Mouse (Mus musculus): ENCODE measurements around the gene Tbc1d2.
"Not testable (repeated sequence)": the region's sequence is repeated elsewhere in the genome, so short reads cannot be mapped to it uniquely, and the experiment has no call there.

Tbc1d2 gene

GRCm38 (mm10) chr4:46642924-46643675 is 6.9 kb downstream of the Tbc1d2 start:
- DNase-seq (ENCODE audit: low spot score) = peak; percentile 64

- DNase-seq (ENCODE audit: low spot score) = no peak
These were observed 8.7 kb downstream of the Tbc1d2 start for GRCm38 (mm10) chr4:46641283-46641682.

- DNase-seq (ENCODE audit: low spot score) = peak; percentile 56
These were observed 10.1 kb downstream of the Tbc1d2 start for GRCm38 (mm10) chr4:46639866-46640265.

- not testable (repeated sequence) for DNase-seq (ENCODE audit: low spot score)
These were observed 12.8 kb downstream of the Tbc1d2 start for GRCm38 (mm10) chr4:46637250-46637649.

GRCm38 (mm10) chr4:46635702-46636430 is 14.1 kb downstream of the Tbc1d2 start:
- no peak for DNase-seq (ENCODE audit: low spot score)

- no peak for DNase-seq (ENCODE audit: low spot score)
These were observed 15.1 kb downstream of the Tbc1d2 start for GRCm38 (mm10) chr4:46634881-46635280.

GRCm38 (mm10) chr4:46633565-46633964 is 16.4 kb downstream of the Tbc1d2 start:
- not testable (repeated sequence) for DNase-seq (ENCODE audit: low spot score)

- DNase-seq (ENCODE audit: low spot score) = no peak
These were observed 17.5 kb downstream of the Tbc1d2 start for GRCm38 (mm10) chr4:46632465-46632864.

GRCm38 (mm10) chr4:46630390-46630789 is 19.6 kb downstream of the Tbc1d2 start:
- DNase-seq (ENCODE audit: low spot score) = no peak

GRCm38 (mm10) chr4:46628873-46629272 is 21.1 kb downstream of the Tbc1d2 start:
- DNase-seq (ENCODE audit: low spot score) = no peak

- DNase-seq (ENCODE audit: low spot score) = no peak
These were observed 21.9 kb downstream of the Tbc1d2 start for GRCm38 (mm10) chr4:46628081-46628480.

GRCm38 (mm10) chr4:46625101-46625500 is 24.9 kb downstream of the Tbc1d2 start:
- DNase-seq (ENCODE audit: low spot score) = no peak

- DNase-seq (ENCODE audit: low spot score) = no peak
These were observed 27.0 kb downstream of the Tbc1d2 start for GRCm38 (mm10) chr4:46623007-46623406.

GRCm38 (mm10) chr4:46620946-46621345 is 29.1 kb downstream of the Tbc1d2 start:
- no peak for DNase-seq (ENCODE audit: low spot score)

- DNase-seq (ENCODE audit: low spot score) = no peak
These were observed 29.7 kb downstream of the Tbc1d2 start for GRCm38 (mm10) chr4:46620330-46620729.

GRCm38 (mm10) chr4:46618196-46618817 is 31.7 kb downstream of the Tbc1d2 start:
- no peak for DNase-seq (ENCODE audit: low spot score)

GRCm38 (mm10) chr4:46617408-46617807 is 32.6 kb downstream of the Tbc1d2 start:
- no peak for DNase-seq (ENCODE audit: low spot score)

- no peak for DNase-seq (ENCODE audit: low spot score)
These were observed 35.4 kb downstream of the Tbc1d2 start for GRCm38 (mm10) chr4:46614641-46615040.

GRCm38 (mm10) chr4:46613618-46614017 is 36.4 kb downstream of the Tbc1d2 start:
- no peak for DNase-seq (ENCODE audit: low spot score)

- peak; percentile 90 for DNase-seq (ENCODE audit: low spot score)
These were observed 38.8 kb downstream of the Tbc1d2 start for GRCm38 (mm10) chr4:46611181-46611580.

GRCm38 (mm10) chr4:46607601-46608000 is 42.4 kb downstream of the Tbc1d2 start:
- DNase-seq (ENCODE audit: low spot score) = peak; percentile 41

- no peak for DNase-seq (ENCODE audit: low spot score)
These were observed 44.6 kb downstream of the Tbc1d2 start for GRCm38 (mm10) chr4:46605451-46605850.

GRCm38 (mm10) chr4:46602704-46603103 is 47.3 kb downstream of the Tbc1d2 start:
- DNase-seq (ENCODE audit: low spot score) = no peak

Measured in adipocyte (in vitro differentiated cells).